Comparison of ENCODE assay signal across 9 mouse cellular contexts in the genomic region with DNA sequence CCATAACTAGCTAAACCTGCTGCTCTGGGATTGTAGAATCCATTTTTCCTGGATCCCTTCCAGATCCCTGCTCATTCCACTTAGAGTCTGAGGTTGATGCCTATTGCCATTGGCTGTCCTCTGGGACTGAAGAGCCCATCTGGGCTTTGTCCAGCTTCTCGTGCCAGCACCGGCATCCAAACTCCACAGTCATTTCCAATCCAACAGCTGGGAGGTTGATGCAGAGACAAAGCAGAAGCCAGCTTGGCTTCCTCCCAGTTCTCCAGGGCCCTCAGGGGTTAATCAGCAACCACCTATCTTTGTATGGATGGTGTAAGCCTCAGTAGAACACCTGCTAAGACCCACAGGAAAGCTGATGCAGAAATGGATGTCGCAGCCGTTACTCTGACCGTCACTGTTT.
DNase-seq lines count a peak whose midpoint lies in the region; ATAC-seq lines count a peak whose summit lies in the region.
"Had no signal": no experiment of that assay in that cellular context is flagged by ENCODE, and none has a peak within 500 bp of the region (broad histone marks: within the 10 kb centered on the region; RNA-seq: fewer than 3 reads in every experiment).

No protein-coding gene starts in this region.

- no peaks in the 10 kb centered on the region for H3K27me3 ChIP-seq in intestine, embryonic 16.5 days (replicated peaks; ENCODE audit: control insufficient read depth, insufficient read depth, low read length)

- H3K9me3 ChIP-seq in intestine, embryonic 16.5 days (ENCODE audit: control insufficient read depth, low read length), result no peaks in the 10 kb centered on the region
- H3K9me3 ChIP-seq: midbrain, embryonic 12.5 days had no signal

- DNase-seq in cerebellum, postnatal 14 days, result peak; percentile 62 to 73
- no peak for DNase-seq in cerebellum, postnatal 25 days
- DNase-seq in kidney, adult 9 months, result peak; percentile 53
- DNase-seq in kidney, postnatal 4 days, result no peak
- DNase-seq in adipocyte (ENCODE audit: low spot score), result peak; percentile 43
- peak; percentile 84 to 85 for DNase-seq in heart, postnatal 10 days
- no peak for DNase-seq in B cell, adult 2 months

- peaks cover 26% of the 10 kb centered on the region for H3K4me1 ChIP-seq in intestine, embryonic 16.5 days (ENCODE audit: control insufficient read depth, insufficient read depth, low read length)

- no peak overlapping the region for H3K4me2 ChIP-seq in intestine, embryonic 16.5 days (ENCODE audit: low read depth, low read length)
- H3K4me2 ChIP-seq: midbrain, embryonic 12.5 days had no signal

- no peak overlapping the region for H3K27ac ChIP-seq in intestine, embryonic 16.5 days (ENCODE audit: low read length)
- H3K27ac ChIP-seq: midbrain, embryonic 12.5 days had no signal

- H3K4me3 ChIP-seq in intestine, embryonic 16.5 days (ENCODE audit: low read length), result no peak overlapping the region
- H3K4me3 ChIP-seq: midbrain, embryonic 12.5 days had no signal

- ATAC-seq in intestine, embryonic 16.5 days, result no peak

- intact Hi-C loops in heart, postnatal 10 days (cut with DNase I), result no loop called here

- H3K36me3 ChIP-seq in intestine, embryonic 16.5 days (ENCODE audit: control insufficient read depth, insufficient read depth, low read length), result no peaks in the 10 kb centered on the region
- H3K36me3 ChIP-seq: midbrain, embryonic 12.5 days had no signal

- H3K9ac ChIP-seq in intestine, embryonic 16.5 days (ENCODE audit: low read depth, low read length), result no peak overlapping the region
- H3K9ac ChIP-seq: midbrain, embryonic 12.5 days had no signal

- WGBS in intestine, embryonic 16.5 days, result 63% methylated on average over 5 of the region's 5 CpGs

Comparison
In these comparisons a context has a peak if more than half of its experiments do, and no peak if none do; other contexts are left out.
1. DNase-seq: peak in cerebellum, postnatal 14 days (2 of 2), kidney, adult 9 months (single experiment), adipocyte (single experiment) and heart, postnatal 10 days (2 of 2); none in cerebellum, postnatal 25 days (0 of 2), kidney, postnatal 4 days (0 of 2) and B cell, adult 2 months (0 of 2).